Mouse (Mus musculus): ENCODE measurements around the gene Nrg3. TPM values are rescaled to one million over a fixed set of nuclear protein-coding genes. Genes with fewer than 3 reads are reported as not detected.
A peak's percentile ranks its signal among the peaks of the same experiment; 100 is the strongest.

Nrg3 gene
- polyA plus RNA-seq (2015; fragmentation: Nextera tagmentation; extraction: Ambion mirVana) = 0.18 and 0.28 TPM in 2 replicates

- Histone ChIP-seq H3K9me3 (ENCODE audit: control insufficient read depth, low read length) (no peaks in the 10 kb centered on the region), H3K27ac (ENCODE audit: low read length) (no peak within 1 kb of the TSS), H3K27me3 (replicated peaks; ENCODE audit: control insufficient read depth, insufficient read depth, low read length) (peaks cover 54% of the 10 kb centered on the region), H3K4me3 (ENCODE audit: low read length) (peak within 1 kb of the TSS; percentile 57), H3K9ac (ENCODE audit: low read depth, low read length) (peak within 1 kb of the TSS; percentile 49; the same call in 1 of the 2 replicates), H3K4me2 (ENCODE audit: low read depth, low read length) (peak within 1 kb of the TSS; percentile 89), H3K4me1 (ENCODE audit: control insufficient read depth, insufficient read depth, low read length) (peaks cover 4% of the 10 kb centered on the region; the same call in 1 of the 2 replicates), H3K36me3 (ENCODE audit: control insufficient read depth, insufficient read depth, low read length) (no peaks in the 10 kb centered on the region)
- under 1% methylated on average over 105 of the region's 121 CpGs for WGBS
- peak; percentile 91 for ATAC-seq
Measured at GRCm38 (mm10) chr14:39472790-39473761, at the start of gene Nrg3. TSS of gene Nrg3 (minus strand) at chr14:39473088.

DNA sequence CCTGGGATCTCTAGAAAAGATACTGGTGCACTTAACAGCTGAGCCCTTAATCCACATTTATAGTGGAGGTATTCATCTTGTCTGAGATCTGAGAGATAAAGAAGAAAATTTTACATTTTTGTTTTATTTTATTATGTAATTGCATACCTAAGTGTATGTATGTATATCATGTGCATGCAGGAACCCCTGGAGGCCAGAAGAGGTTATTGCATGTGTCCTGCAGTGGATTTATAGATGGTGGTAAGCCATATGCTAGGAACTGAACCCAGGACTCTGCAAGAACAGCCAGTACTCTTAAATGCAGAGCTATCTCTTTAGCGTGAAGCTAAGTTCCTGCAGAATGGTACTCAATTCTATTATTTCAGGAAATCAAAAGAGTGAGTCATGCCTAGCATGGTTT lies 36.1 kb upstream of the Nrg3 start:
- Histone ChIP-seq H3K9ac (ENCODE audit: low read depth, low read length) (no peak overlapping the region), H3K9me3 (ENCODE audit: control insufficient read depth, low read length) (no peaks in the 10 kb centered on the region; the same call in 1 of the 2 replicates), H3K27ac (ENCODE audit: low read length) (no peak overlapping the region), H3K36me3 (ENCODE audit: control insufficient read depth, insufficient read depth, low read length) (no peaks in the 10 kb centered on the region), H3K4me1 (ENCODE audit: control insufficient read depth, insufficient read depth, low read length) (no peaks in the 10 kb centered on the region), H3K4me2 (ENCODE audit: low read depth, low read length) (no peak overlapping the region), H3K27me3 (replicated peaks; ENCODE audit: control insufficient read depth, insufficient read depth, low read length) (no peaks in the 10 kb centered on the region), H3K4me3 (ENCODE audit: low read length) (no peak overlapping the region)
- WGBS = 91% methylated on average over 1 of the region's 1 CpGs
- ATAC-seq = no peak

- WGBS = 2% methylated on average over 27 of the region's 27 CpGs
- Histone ChIP-seq H3K27me3 (replicated peaks; ENCODE audit: control insufficient read depth, insufficient read depth, low read length) (peaks cover 54% of the 10 kb centered on the region), H3K4me3 (ENCODE audit: low read length) (peak overlapping the region; percentile 57), H3K27ac (ENCODE audit: low read length) (no peak overlapping the region), H3K9ac (ENCODE audit: low read depth, low read length) (no peak overlapping the region), H3K4me1 (ENCODE audit: control insufficient read depth, insufficient read depth, low read length) (peaks cover 4% of the 10 kb centered on the region; the same call in 1 of the 2 replicates), H3K4me2 (ENCODE audit: low read depth, low read length) (peak overlapping the region; percentile 89), H3K36me3 (ENCODE audit: control insufficient read depth, insufficient read depth, low read length) (no peaks in the 10 kb centered on the region), H3K9me3 (ENCODE audit: control insufficient read depth, low read length) (no peaks in the 10 kb centered on the region)
- peak; percentile 15; the same call in 1 of the 2 replicates for ATAC-seq
Measured at GRCm38 (mm10) chr14:39473771-39474211, 903 bp upstream of the Nrg3 start.

- Histone ChIP-seq H3K27ac (ENCODE audit: low read length) (no peak overlapping the region), H3K4me2 (ENCODE audit: low read depth, low read length) (peak overlapping the region; percentile 89), H3K4me1 (ENCODE audit: control insufficient read depth, insufficient read depth, low read length) (peaks cover 4% of the 10 kb centered on the region; the same call in 1 of the 2 replicates), H3K9ac (ENCODE audit: low read depth, low read length) (peak overlapping the region; percentile 49; the same call in 1 of the 2 replicates), H3K27me3 (replicated peaks; ENCODE audit: control insufficient read depth, insufficient read depth, low read length) (peaks cover 54% of the 10 kb centered on the region), H3K36me3 (ENCODE audit: control insufficient read depth, insufficient read depth, low read length) (no peaks in the 10 kb centered on the region), H3K9me3 (ENCODE audit: control insufficient read depth, low read length) (no peaks in the 10 kb centered on the region), H3K4me3 (ENCODE audit: low read length) (peak overlapping the region; percentile 57)
- ATAC-seq = 0 out of 2 replicates have a peak, but pooled peaks have one; percentile 14
- WGBS = 3% methylated on average over 51 of the region's 56 CpGs
Measured at GRCm38 (mm10) chr14:39472146-39472751, 639 bp downstream of the Nrg3 start.

DNA sequence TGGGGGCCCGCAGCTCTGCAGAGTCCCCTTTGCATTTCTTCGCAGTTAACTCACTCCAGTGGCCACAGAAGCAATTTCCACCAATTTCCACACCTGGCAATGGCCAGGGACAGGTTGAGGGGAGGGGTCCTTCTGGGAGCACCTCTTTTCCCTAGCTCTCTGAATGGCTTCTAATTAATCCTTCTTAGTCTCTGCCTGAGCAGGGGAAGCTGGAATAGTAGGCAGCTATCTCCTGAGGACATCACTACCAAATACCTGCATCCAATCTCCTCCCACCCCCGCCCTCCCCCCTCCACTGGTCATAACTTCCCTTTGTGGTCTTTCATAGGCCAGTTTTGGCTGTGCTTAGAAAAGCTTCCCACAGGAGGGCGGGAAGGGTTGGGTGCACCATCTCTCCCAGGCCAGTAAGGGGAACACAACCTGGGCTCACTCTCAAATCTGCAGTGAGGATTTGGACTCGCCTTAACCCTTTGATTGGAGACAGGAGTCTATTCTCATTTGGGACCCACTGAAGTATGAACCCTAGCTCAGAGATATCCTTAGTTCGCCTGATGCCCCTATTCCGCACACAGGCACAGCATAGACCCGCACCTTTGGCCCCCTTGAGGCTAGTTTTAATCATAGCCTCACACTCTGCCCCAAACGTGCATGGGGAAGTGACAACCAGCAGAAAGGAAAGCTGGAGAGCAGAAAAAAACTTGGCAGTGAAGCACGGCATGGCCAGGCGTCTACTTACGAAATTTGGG lies 1.5 kb downstream of the Nrg3 start:
- no peak overlapping the region for H3K9ac ChIP-seq (ENCODE audit: low read depth, low read length)
- no peak overlapping the region for H3K27ac ChIP-seq (ENCODE audit: low read length)
- no peak overlapping the region for H3K4me2 ChIP-seq (ENCODE audit: low read depth, low read length)
- peaks cover 4% of the 10 kb centered on the region; the same call in 1 of the 2 replicates for H3K4me1 ChIP-seq (ENCODE audit: control insufficient read depth, insufficient read depth, low read length)
- H3K9me3 ChIP-seq (ENCODE audit: control insufficient read depth, low read length) = no peaks in the 10 kb centered on the region
- H3K36me3 ChIP-seq (ENCODE audit: control insufficient read depth, insufficient read depth, low read length) = no peaks in the 10 kb centered on the region
- H3K27me3 ChIP-seq (replicated peaks; ENCODE audit: control insufficient read depth, insufficient read depth, low read length) = peaks cover 51% of the 10 kb centered on the region
- ATAC-seq = no peak
- WGBS = 11% methylated on average over 12 of the region's 12 CpGs
- H3K4me3 ChIP-seq (ENCODE audit: low read length) = no peak overlapping the region

GRCm38 (mm10) chr14:39445501-39445900 lies 27.4 kb downstream of the Nrg3 start:
- H3K9me3 ChIP-seq (ENCODE audit: control insufficient read depth, low read length) = no peaks in the 10 kb centered on the region
- no peak overlapping the region for H3K9ac ChIP-seq (ENCODE audit: low read depth, low read length)
- no peaks in the 10 kb centered on the region for H3K36me3 ChIP-seq (ENCODE audit: control insufficient read depth, insufficient read depth, low read length)
- H3K4me2 ChIP-seq (ENCODE audit: low read depth, low read length) = no peak overlapping the region
- 87% methylated on average over 1 of the region's 1 CpGs for WGBS
- no peak for ATAC-seq
- H3K4me3 ChIP-seq (ENCODE audit: low read length) = no peak overlapping the region
- no peaks in the 10 kb centered on the region for H3K4me1 ChIP-seq (ENCODE audit: control insufficient read depth, insufficient read depth, low read length)
- no peaks in the 10 kb centered on the region for H3K27me3 ChIP-seq (replicated peaks; ENCODE audit: control insufficient read depth, insufficient read depth, low read length)
- H3K27ac ChIP-seq (ENCODE audit: low read length) = no peak overlapping the region

DNA sequence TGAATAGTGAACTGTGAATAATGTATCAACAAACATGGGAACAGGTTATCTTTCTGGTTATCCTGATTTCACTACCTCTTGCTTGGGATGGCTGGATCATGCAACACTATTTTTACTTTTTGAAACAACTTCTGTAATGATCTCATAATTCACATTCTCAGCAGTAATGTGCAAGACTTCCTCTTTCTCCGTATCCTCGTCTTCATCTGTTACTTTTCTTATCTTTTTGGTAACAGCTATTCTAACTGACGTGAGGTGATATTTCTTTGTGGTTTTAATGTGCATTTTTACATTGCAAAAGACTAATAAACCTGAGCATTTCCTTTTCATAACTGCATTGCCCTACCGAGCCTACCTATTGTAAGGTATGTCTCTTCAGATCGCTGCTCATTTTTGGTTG lies 44.4 kb downstream of the Nrg3 start:
- H3K4me1 ChIP-seq (ENCODE audit: control insufficient read depth, insufficient read depth, low read length) = no peaks in the 10 kb centered on the region
- H3K36me3 ChIP-seq (ENCODE audit: control insufficient read depth, insufficient read depth, low read length) = no peaks in the 10 kb centered on the region
- no peak overlapping the region for H3K4me2 ChIP-seq (ENCODE audit: low read depth, low read length)
- ATAC-seq = no peak
- no peaks in the 10 kb centered on the region for H3K27me3 ChIP-seq (replicated peaks; ENCODE audit: control insufficient read depth, insufficient read depth, low read length)
- 86% methylated on average over 5 of the region's 5 CpGs for WGBS
- no peaks in the 10 kb centered on the region for H3K9me3 ChIP-seq (ENCODE audit: control insufficient read depth, low read length)
- no peak overlapping the region for H3K4me3 ChIP-seq (ENCODE audit: low read length)
- no peak overlapping the region for H3K9ac ChIP-seq (ENCODE audit: low read depth, low read length)
- H3K27ac ChIP-seq (ENCODE audit: low read length) = no peak overlapping the region

- no peaks in the 10 kb centered on the region for H3K4me1 ChIP-seq (ENCODE audit: control insufficient read depth, insufficient read depth, low read length)
- no peak overlapping the region for H3K4me3 ChIP-seq (ENCODE audit: low read length)
- no peak overlapping the region for H3K4me2 ChIP-seq (ENCODE audit: low read depth, low read length)
- no peak overlapping the region for H3K27ac ChIP-seq (ENCODE audit: low read length)
- no peaks in the 10 kb centered on the region for H3K36me3 ChIP-seq (ENCODE audit: control insufficient read depth, insufficient read depth, low read length)
- H3K9ac ChIP-seq (ENCODE audit: low read depth, low read length) = no peak overlapping the region
- no peaks in the 10 kb centered on the region for H3K27me3 ChIP-seq (replicated peaks; ENCODE audit: control insufficient read depth, insufficient read depth, low read length)
- 69% methylated on average over 1 of the region's 1 CpGs for WGBS
- H3K9me3 ChIP-seq (ENCODE audit: control insufficient read depth, low read length) = no peaks in the 10 kb centered on the region
- ATAC-seq = no peak
Measured at GRCm38 (mm10) chr14:39421874-39422273, 51.0 kb downstream of the Nrg3 start.

GRCm38 (mm10) chr14:39413270-39413669 lies 59.6 kb downstream of the Nrg3 start:
- H3K9me3 ChIP-seq (ENCODE audit: control insufficient read depth, low read length) = no peaks in the 10 kb centered on the region
- no peak for ATAC-seq
- H3K9ac ChIP-seq (ENCODE audit: low read depth, low read length) = no peak overlapping the region
- no peak overlapping the region for H3K4me2 ChIP-seq (ENCODE audit: low read depth, low read length)
- WGBS = 70% methylated on average over 9 of the region's 9 CpGs
- H3K27me3 ChIP-seq (replicated peaks; ENCODE audit: control insufficient read depth, insufficient read depth, low read length) = no peaks in the 10 kb centered on the region
- H3K4me3 ChIP-seq (ENCODE audit: low read length) = no peak overlapping the region
- no peak overlapping the region for H3K27ac ChIP-seq (ENCODE audit: low read length)
- H3K4me1 ChIP-seq (ENCODE audit: control insufficient read depth, insufficient read depth, low read length) = no peaks in the 10 kb centered on the region
- no peaks in the 10 kb centered on the region for H3K36me3 ChIP-seq (ENCODE audit: control insufficient read depth, insufficient read depth, low read length)
